Mouse (Mus musculus) heart, postnatal 10 days (tissue): ENCODE data around the gene Gm21943. TPM values are rescaled to one million over a fixed set of nuclear protein-coding genes. Genes with fewer than 3 reads are reported as not detected.
"Not testable (repeated sequence)": the region's sequence is repeated elsewhere in the genome, so short reads cannot be mapped to it uniquely, and the experiment has no call there.

ENCODE experiments used
- DNase-seq, 2 experiments: peaks; one replicate each; pipeline ENCODE4 v3.0.0; 2021
- intact Hi-C: fragments of 180-260 bp; cut with DNase I; formaldehyde crosslinking; loops from one replicate; pipeline ENCODE4 v1.15.1; 2025
- total RNA-seq, 2 experiments: library from RNA; stranded (reverse); gene quantifications; 2 replicates each; pipeline ENCODE4 v1.2.3; 2021

Gm21943 gene
- not detected for total RNA-seq

GRCm38 (mm10) chrY:57533644-57534043 lies at the start of gene Gm21943:
Gm21943 (minus strand) TSS chrY:57533744.
- DNase-seq, intact Hi-C loops: not testable (repeated sequence)

Other genes starting within 250 kb of the Gm21943 start
- not detected for gene Gm28961, start 172.0 kb upstream of the Gm21943 start, total RNA-seq